8 mouse cellular contexts compared by ENCODE assay signal in the genomic region with DNA sequence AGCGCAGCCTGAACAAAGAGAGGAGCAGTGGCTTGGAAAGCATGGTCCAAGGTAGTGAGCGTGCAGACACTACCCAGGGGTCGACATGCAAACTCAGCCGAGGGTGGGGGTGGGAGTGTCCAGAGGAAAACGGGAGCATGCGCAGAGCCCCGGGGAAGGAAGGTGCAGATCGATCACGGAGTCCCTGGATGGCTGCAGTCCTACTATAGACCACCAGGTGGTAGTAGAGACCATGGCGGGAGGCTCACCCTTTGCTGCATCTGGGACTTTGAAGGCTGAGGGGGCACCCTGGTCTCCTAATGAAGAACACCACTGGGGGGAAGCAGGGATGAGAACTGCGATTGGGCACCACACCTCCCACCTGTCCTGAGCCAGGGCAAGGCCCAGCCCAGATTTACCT. TPM values are rescaled to one million over a fixed set of nuclear protein-coding genes. Genes with fewer than 3 reads are reported as not detected.
DNase-seq lines count a peak whose midpoint lies in the region; ATAC-seq and TF ChIP-seq lines count a peak whose summit lies in the region.

No protein-coding gene starts in this region.

- peak overlapping the region; percentile 38; the same call in 1 of the 2 replicates for H3K9ac ChIP-seq in kidney, embryonic 15.5 days
- no peak overlapping the region for H3K9ac ChIP-seq in liver, embryonic 16.5 days (ENCODE audit: low read depth, low read length)
- peak overlapping the region; percentile 65 for H3K9ac ChIP-seq in neural tube, embryonic 13.5 days

- no peaks in the 10 kb centered on the region for H3K9me3 ChIP-seq in kidney, embryonic 15.5 days (replicated peaks)
- no peaks in the 10 kb centered on the region for H3K9me3 ChIP-seq in liver, embryonic 16.5 days (replicated peaks; ENCODE audit: control insufficient read depth, low read length)
- H3K9me3 ChIP-seq in neural tube, embryonic 13.5 days: no peaks in the 10 kb centered on the region

- ATAC-seq in kidney, embryonic 15.5 days (replicated peaks; ENCODE audit: low FRiP score): no peak
- ATAC-seq in liver, embryonic 16.5 days (ENCODE audit: low read depth): no peak
- peak; percentile 51 for ATAC-seq in neural tube, embryonic 13.5 days (ENCODE audit: low read depth)

- 5% methylated on average over 11 of the region's 11 CpGs for WGBS in kidney, embryonic 15.5 days
- 8% methylated on average over 11 of the region's 11 CpGs for WGBS in liver, embryonic 16.5 days (ENCODE audit: insufficient replicate concordance)
- 2% methylated on average over 11 of the region's 11 CpGs for WGBS in neural tube, embryonic 13.5 days
- 14% methylated on average over 11 of the region's 11 CpGs for WGBS in thymus, adult 2 months

- peak; percentile 78 for DNase-seq in CD4-positive helper T cell, adult 2 months (ENCODE audit: low read depth, low spot score)
- peak; percentile 47 for DNase-seq in adrenal gland, adult 8-10 months
- peak; percentile 91 for DNase-seq in embryo, embryonic 9.5 days (ENCODE audit: extremely low spot score)
- peak; percentile 75 for DNase-seq in heart, adult 8-10 months (ENCODE audit: low spot score)
- DNase-seq in thymus, adult 2 months: peak; percentile 78

- no peaks in the 10 kb centered on the region for H3K27me3 ChIP-seq in kidney, embryonic 15.5 days
- peaks cover 12% of the 10 kb centered on the region for H3K27me3 ChIP-seq in liver, embryonic 16.5 days (ENCODE audit: control insufficient read depth, insufficient read depth, low read depth, low read length)
- no peaks in the 10 kb centered on the region for H3K27me3 ChIP-seq in neural tube, embryonic 13.5 days
- H3K27me3 ChIP-seq in thymus, adult 2 months (ENCODE audit: control insufficient read depth, insufficient read depth, low read length): no peaks in the 10 kb centered on the region

- peak; percentile 87; the same call in 1 of the 2 replicates for TF ChIP-seq CTCF in thymus, adult 2 months (IDR thresholded peaks at IDR 0.05; ENCODE audit: borderline replicate concordance, control insufficient read depth, extremely low read depth, insufficient read depth, low read length, poor library complexity)

- peaks cover 49% of the 10 kb centered on the region for H3K4me1 ChIP-seq in kidney, embryonic 15.5 days
- H3K4me1 ChIP-seq in liver, embryonic 16.5 days (ENCODE audit: control insufficient read depth, low read depth, low read length): peaks cover 8% of the 10 kb centered on the region; the same call in 1 of the 2 replicates
- peaks cover 51% of the 10 kb centered on the region for H3K4me1 ChIP-seq in neural tube, embryonic 13.5 days (replicated peaks)
- peaks cover 9% of the 10 kb centered on the region for H3K4me1 ChIP-seq in thymus, adult 2 months (replicated peaks; ENCODE audit: control insufficient read depth, insufficient read depth, low read length)

- peaks cover 45% of the 10 kb centered on the region for H3K36me3 ChIP-seq in kidney, embryonic 15.5 days
- H3K36me3 ChIP-seq in liver, embryonic 16.5 days (ENCODE audit: control insufficient read depth, insufficient read depth): no peaks in the 10 kb centered on the region
- H3K36me3 ChIP-seq in neural tube, embryonic 13.5 days: peaks cover 17% of the 10 kb centered on the region
- no peaks in the 10 kb centered on the region for H3K36me3 ChIP-seq in thymus, adult 2 months (ENCODE audit: control insufficient read depth, insufficient read depth, low read length)

- TF ChIP-seq POLR2A in thymus, adult 2 months (IDR thresholded peaks at IDR 0.05; ENCODE audit: control insufficient read depth, extremely low read depth, insufficient read depth, low read length, poor library complexity): no peak

- H3K4me3 ChIP-seq in kidney, embryonic 15.5 days (replicated peaks): peak overlapping the region; percentile 35
- peak overlapping the region; percentile 32; the same call in 1 of the 2 replicates for H3K4me3 ChIP-seq in liver, embryonic 16.5 days (ENCODE audit: low read depth, low read length)
- peak overlapping the region; percentile 30 for H3K4me3 ChIP-seq in neural tube, embryonic 13.5 days
- H3K4me3 ChIP-seq in thymus, adult 2 months (ENCODE audit: control insufficient read depth, insufficient read depth, low read length): no peak overlapping the region

- H3K27ac ChIP-seq in kidney, embryonic 15.5 days: no peak overlapping the region
- H3K27ac ChIP-seq in liver, embryonic 16.5 days (ENCODE audit: low read length): no peak overlapping the region
- no peak overlapping the region for H3K27ac ChIP-seq in neural tube, embryonic 13.5 days (replicated peaks)
- H3K27ac ChIP-seq in thymus, adult 2 months (ENCODE audit: control insufficient read depth, insufficient read depth, low read length): no peak overlapping the region

- peak overlapping the region; percentile 62 for H3K4me2 ChIP-seq in kidney, embryonic 15.5 days
- peak overlapping the region; percentile 38; the same call in 1 of the 2 replicates for H3K4me2 ChIP-seq in liver, embryonic 16.5 days (ENCODE audit: low read depth, low read length)
- H3K4me2 ChIP-seq in neural tube, embryonic 13.5 days: peak overlapping the region; percentile 85

RNA-seq across cellular contexts. Expression of a gene that starts 2.6 kb away (rescaled TPM):
- total RNA-seq in adrenal gland, adult 8-10 months (2022): 1 to 10 TPM; 1.1 to 3.5 (median 1.9) TPM
- under 1 TPM in 3 of 4 experiments, not detected in 1; 0.19 to 0.34 (median 0.27) TPM for total RNA-seq in heart, adult 8-10 months (2022)
- 29.8 and 31.5 TPM in 2 replicates for polyA plus RNA-seq in kidney, embryonic 15.5 days (2015; fragmentation: Nextera tagmentation; extraction: Ambion mirVana)
- 0.51 and 0.60 TPM in 2 replicates for polyA plus RNA-seq in liver, embryonic 16.5 days (2015; fragmentation: Nextera tagmentation; extraction: Ambion mirVana)
- 8.5 and 10.7 TPM in 2 replicates for polyA plus RNA-seq in neural tube, embryonic 13.5 days (2015; fragmentation: Nextera tagmentation; extraction: Ambion mirVana)
- polyA plus RNA-seq in thymus, adult 2 months (2012; rRNA removed): 12.5 TPM in 2 replicates

RNA-seq across cellular contexts. Expression of a gene that starts 9.3 kb away (rescaled TPM):
- total RNA-seq in adrenal gland, adult 8-10 months (2022): 10 to 100 TPM; 58.4 to 85.4 (median 71.3) TPM
- total RNA-seq in heart, adult 8-10 months (2022): 10 to 100 TPM; 43.3 to 52.5 (median 48.6) TPM
- polyA plus RNA-seq in kidney, embryonic 15.5 days (2015; fragmentation: Nextera tagmentation; extraction: Ambion mirVana): 73.4 and 84.3 TPM in 2 replicates
- 9.0 and 11.2 TPM in 2 replicates for polyA plus RNA-seq in liver, embryonic 16.5 days (2015; fragmentation: Nextera tagmentation; extraction: Ambion mirVana)
- polyA plus RNA-seq in neural tube, embryonic 13.5 days (2015; fragmentation: Nextera tagmentation; extraction: Ambion mirVana): 48.8 and 54.0 TPM in 2 replicates
- polyA plus RNA-seq in thymus, adult 2 months (2012; rRNA removed): 38.7 and 49.6 TPM in 2 replicates

RNA-seq across cellular contexts. Expression of a gene that starts 17.7 kb away (rescaled TPM):
- total RNA-seq in adrenal gland, adult 8-10 months (2022): 1 to 10 TPM in 1 of 4 experiments, under 1 TPM in 3; 0.15 to 1.5 (median 0.62) TPM
- total RNA-seq in heart, adult 8-10 months (2022): under 1 TPM in 1 of 4 experiments, not detected in 3; 0.11 TPM
- 9.3 and 11.9 TPM in 2 replicates for polyA plus RNA-seq in kidney, embryonic 15.5 days (2015; fragmentation: Nextera tagmentation; extraction: Ambion mirVana)
- 0.63 and 0.94 TPM in 2 replicates for polyA plus RNA-seq in liver, embryonic 16.5 days (2015; fragmentation: Nextera tagmentation; extraction: Ambion mirVana)
- polyA plus RNA-seq in neural tube, embryonic 13.5 days (2015; fragmentation: Nextera tagmentation; extraction: Ambion mirVana): 87.4 and 90.1 TPM in 2 replicates
- polyA plus RNA-seq in thymus, adult 2 months (2012; rRNA removed): 3.7 and 4.2 TPM in 2 replicates

RNA-seq across cellular contexts. Expression of a gene that starts 21.3 kb away (rescaled TPM):
- total RNA-seq in adrenal gland, adult 8-10 months (2022): under 1 TPM; 0.43 to 0.78 (median 0.46) TPM
- not detected for total RNA-seq in heart, adult 8-10 months (2022)
- 0.34 and 0.35 TPM in 2 replicates for polyA plus RNA-seq in kidney, embryonic 15.5 days (2015; fragmentation: Nextera tagmentation; extraction: Ambion mirVana)
- polyA plus RNA-seq in liver, embryonic 16.5 days (2015; fragmentation: Nextera tagmentation; extraction: Ambion mirVana): 0.05 TPM in 1 of 2 replicates, not detected in the other
- polyA plus RNA-seq in neural tube, embryonic 13.5 days (2015; fragmentation: Nextera tagmentation; extraction: Ambion mirVana): 0.17 TPM in 1 of 2 replicates, not detected in the other
- polyA plus RNA-seq in thymus, adult 2 months (2012; rRNA removed): 0.36 and 0.50 TPM in 2 replicates

RNA-seq across cellular contexts. Expression of a gene that starts 24.6 kb away (rescaled TPM):
- 1 to 10 TPM in 2 of 4 experiments, under 1 TPM in 2; 0.20 to 2.2 (median 0.97) TPM for total RNA-seq in adrenal gland, adult 8-10 months (2022)
- total RNA-seq in heart, adult 8-10 months (2022): not detected
- 1.9 and 2.5 TPM in 2 replicates for polyA plus RNA-seq in kidney, embryonic 15.5 days (2015; fragmentation: Nextera tagmentation; extraction: Ambion mirVana)
- 0.12 TPM in 1 of 2 replicates, not detected in the other for polyA plus RNA-seq in liver, embryonic 16.5 days (2015; fragmentation: Nextera tagmentation; extraction: Ambion mirVana)
- polyA plus RNA-seq in neural tube, embryonic 13.5 days (2015; fragmentation: Nextera tagmentation; extraction: Ambion mirVana): 0.88 and 1.1 TPM in 2 replicates
- 0.24 and 0.32 TPM in 2 replicates for polyA plus RNA-seq in thymus, adult 2 months (2012; rRNA removed)
